Mouse (Mus musculus) spleen, adult 12 weeks (tissue): ENCODE measurements around the gene Rpn2.

Source experiments
- DNase-seq: peaks from one replicate; pipeline ENCODE4 v3.0.0; 2022; ENCODE audit warnings: low spot score

The Rpn2 gene

DNA sequence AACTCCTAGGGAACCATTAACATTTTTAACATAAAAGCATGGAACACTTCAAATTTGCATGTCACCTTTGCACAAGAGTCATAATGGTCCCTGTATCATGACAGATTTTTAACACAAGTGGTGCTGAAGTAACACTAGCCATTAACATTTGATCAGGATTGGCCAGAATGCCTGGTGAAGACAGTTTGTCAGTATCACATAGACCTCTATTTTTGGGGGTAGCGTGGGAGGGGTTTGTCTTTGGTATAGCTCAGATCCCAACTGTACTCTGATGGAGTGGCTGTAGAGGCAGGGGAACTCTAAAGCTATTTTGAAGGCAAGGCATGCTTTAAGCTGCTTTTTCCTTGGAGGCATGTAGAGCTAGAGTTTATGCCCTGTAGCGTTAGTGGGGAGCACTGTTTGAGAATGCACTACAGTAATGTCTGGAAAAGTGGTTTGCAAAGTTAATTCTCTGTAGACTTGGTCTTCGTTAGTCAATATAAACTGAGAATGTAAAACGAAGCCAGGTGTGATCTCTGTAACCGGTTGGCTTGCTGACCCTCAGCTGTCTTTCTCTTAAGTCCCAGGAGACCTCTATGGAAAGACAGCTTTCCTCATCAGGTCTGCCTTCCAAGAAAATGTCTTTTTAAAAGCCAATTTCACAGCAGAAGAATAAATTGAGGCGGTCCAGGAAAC lies 32.3 kb downstream of the Rpn2 start:
- no peak for DNase-seq

DNA sequence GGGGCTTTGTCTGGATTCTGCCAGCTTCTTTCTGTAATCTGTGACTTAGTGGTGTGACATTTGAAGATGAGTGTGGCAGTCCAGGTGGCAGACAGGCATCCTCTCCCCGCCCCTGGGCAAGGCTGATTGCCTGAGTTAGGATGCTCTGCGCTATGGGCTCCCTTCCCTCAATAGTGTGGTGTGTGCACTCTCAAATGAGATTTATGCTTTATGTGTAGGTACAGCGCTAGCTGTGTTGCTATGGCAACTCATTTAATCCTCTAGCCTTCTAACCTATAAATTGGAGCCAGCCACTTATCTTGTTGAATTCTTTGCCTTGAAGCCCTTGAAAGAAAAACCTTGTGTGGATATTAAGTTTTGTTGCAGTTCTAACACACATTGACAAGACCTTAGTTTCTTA lies 34.9 kb downstream of the Rpn2 start:
- DNase-seq = no peak

DNA sequence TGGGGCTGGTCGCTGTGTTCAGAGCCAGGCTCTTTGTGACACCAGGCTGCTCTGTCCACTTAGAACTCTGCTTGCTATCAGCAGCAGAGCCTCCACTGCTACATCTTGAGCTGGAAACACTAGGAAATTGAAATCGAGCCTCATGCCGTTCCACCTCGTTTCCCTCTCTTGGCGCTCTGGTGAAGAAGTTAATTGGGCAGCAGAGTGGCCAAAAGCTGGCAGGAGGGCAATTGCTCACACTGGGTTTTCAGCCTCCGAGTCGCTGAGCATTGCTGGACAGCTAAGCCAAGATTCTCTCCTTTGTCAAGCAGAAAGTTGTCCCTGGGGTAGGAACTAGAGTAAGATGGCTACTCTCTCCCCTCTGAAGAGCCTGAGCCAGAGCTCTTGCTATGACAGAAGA lies 35.5 kb downstream of the Rpn2 start:
- no peak for DNase-seq

DNA sequence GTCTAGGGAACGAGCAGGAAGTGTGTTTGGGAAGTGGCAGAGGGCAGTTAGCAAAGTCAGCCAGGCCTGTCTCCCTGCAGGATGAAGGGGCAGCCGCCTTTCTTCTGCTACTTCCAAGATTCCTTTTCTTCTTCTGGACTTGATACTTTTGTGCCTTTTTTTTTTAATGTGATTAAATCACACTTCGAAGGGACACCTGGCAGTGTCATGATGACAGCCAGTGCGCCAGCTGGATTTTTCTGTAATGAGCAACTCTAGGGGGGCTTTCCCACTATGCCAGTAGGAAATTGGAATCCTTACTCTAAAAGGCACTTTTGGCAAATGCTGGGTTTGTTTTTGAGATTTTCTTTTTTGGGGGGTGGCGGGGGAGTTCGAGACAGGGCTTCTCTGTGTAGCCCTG lies 36.7 kb downstream of the Rpn2 start:
- DNase-seq = no peak

DNA sequence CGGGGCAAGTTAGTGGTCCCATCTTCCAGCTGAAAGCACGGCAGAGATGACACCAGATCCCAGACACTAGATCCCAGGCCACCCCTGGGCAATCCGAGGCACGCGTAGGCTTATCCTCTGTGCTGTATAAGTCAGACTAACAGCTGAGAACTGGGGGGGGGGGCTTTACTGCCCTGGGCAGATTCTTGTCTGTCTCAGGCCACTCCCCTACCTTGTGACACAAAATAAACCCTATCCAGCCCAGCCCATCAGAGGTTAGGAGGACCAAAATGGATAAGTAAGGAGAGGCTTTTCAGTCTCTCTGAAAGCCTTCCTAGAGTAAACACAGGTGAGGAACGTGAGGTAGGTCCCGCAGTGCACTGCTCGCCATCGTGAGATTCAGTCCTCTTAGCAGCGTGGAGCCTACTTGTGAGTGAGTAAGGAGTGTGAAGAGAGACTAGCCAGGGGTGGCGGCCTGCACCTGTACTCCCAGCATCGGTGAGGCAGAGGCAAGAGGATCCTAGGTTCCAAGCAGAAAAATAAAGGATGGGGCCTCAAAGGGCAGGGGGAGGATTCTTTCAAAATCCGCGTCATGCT lies 37.6 kb downstream of the Rpn2 start:
- DNase-seq = no peak

DNA sequence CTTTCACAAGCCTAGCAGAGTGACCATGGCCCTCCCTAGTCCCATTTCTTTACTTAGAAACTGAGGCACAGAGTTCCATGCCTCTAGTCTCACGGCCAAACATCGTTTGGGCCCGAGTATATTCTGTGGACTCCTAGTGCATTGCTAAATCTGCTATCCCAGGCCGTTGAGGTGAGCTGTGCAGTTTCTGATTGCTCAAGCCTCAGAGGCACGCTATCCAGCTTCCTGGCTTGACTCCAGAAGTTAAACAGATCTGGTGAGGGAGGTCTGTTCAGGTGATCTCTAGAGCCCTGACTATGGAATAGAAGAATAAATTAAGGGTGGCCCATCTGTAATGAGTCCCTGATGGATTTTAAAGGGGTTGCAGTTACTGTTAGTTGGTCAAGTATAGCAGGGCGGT lies 38.4 kb downstream of the Rpn2 start:
- no peak for DNase-seq

DNA sequence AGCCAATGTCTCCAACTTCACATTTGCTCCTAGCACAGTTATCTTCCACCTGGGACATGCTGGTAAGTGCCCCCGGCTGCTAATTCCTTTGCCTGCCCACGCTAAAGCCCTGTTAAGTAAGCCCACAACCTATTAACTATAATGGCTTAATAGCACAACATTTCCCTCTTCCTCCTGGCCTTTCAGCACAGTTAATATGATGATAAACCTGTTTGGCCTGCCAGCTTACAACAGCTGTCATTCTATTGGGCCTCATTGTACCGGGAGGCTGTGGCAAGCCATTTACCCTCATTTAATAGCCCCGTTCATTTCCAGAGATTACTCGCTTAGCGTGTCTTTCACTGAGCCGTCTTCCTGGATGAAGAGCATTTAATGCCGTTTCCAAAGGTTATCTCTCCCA lies 41.3 kb downstream of the Rpn2 start:
- no peak for DNase-seq

DNA sequence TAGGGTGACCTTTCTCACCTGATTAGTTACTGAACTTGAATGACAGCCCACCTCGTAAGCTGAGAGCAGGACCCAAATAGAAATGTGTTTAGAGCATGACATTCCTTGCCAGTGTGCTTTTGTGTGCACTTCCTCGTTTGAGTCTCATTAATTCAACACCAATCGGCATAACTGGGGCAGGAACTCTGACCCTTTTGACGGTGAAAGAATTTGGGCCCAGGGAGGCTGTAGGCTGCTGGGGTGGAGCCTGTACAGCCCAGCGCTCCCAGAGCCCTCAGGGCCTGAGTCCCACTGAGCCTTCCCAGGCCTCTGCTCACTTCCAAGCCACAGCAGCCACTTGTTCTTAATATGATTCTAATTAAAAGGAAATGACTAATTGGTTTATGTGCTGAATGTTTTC lies 42.1 kb downstream of the Rpn2 start:
- no peak for DNase-seq

DNA sequence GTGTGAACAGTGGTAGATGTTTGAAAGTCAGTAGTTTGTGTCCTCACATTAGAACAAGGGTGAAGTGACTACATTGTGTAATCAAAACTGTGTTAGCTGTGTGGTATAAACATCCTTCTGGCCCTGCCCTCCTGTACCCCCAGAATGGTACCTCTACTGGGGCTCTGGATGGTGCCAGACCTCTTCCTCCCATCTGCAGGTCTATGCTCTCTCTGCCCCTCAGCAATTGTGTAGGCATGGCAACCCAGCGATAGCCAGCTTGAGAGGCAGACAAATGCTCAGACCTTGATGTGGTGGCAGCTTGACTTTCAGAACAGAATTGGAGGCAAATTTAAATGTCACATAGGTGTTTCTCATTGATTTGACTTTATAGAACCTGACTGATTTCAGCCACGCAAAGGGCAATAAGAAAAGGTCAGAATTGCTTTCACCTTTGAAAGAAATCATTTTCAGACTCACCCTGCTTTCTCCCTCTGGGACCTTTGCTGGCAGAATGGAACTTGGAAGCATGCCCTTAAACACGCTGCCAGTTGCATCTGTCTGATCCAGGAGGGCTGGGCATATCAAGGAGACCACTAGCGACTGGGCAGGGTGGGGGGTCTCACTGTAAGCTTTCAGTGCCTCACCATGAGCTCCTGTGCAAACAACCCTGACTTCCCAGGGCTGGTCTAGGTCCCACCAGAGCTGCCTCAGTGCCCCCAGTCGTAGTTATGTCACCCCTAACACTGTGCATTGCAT lies 43.4 kb downstream of the Rpn2 start:
- DNase-seq = no peak

DNA sequence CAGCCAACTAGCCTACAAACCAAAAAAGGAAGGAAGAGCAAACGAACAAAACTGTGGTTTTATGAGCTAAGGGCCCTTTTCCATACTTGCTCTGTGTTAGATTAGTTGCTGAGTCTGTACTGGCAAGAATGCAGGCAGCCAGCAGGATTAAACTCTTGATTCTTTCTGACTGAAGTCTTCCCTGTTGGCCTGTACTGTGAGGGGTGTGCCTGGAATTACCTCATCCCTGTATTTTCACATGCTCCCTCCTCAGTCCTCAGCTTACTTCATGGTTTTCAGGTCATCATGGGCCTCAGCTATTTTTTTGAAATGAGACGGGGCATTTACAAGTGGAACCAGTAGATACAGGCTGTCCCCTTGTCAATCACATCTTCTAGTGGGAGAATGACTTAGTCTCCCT lies 46.4 kb downstream of the Rpn2 start:
- no peak for DNase-seq

DNA sequence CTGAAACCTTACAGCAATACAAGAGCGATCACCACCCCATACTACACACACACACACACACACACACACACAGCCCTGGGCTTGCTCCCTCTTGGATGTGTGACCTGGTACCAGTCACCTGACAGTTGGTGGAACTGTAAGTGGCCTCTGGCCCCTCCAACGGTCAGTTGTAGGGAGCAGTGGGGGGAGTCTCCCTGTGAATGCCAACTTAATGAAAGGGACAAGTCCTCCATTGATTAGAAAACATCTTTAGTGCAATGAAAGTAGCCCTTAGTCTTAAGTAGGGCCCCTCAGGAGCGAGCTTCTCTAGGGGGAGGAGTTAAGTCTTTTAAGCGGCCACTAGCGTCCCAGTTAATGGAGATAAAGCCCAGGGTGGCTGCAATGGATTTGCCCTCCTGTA lies 49.3 kb downstream of the Rpn2 start:
- DNase-seq = no peak

DNA sequence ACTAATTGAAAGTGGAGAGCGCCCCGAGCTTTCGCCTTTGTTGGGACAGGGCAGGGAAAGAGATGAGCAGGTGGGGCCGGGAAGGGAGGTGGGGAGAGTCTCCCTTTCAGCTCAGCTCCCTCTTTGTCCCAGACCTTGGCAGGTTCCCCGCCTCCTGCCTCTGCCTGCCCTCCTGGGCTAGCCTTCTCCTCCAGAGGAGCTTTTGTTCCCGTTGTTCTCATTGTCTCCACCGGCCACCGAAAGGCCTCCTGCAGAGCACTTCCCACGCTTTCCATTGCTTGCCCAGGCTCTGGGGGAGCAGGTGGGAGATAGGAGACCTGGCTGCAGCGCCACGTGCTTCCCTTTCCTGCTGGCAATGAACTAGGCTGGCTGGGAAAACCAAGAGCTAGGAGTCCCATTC lies 49.8 kb downstream of the Rpn2 start:
- DNase-seq = no peak

DNA sequence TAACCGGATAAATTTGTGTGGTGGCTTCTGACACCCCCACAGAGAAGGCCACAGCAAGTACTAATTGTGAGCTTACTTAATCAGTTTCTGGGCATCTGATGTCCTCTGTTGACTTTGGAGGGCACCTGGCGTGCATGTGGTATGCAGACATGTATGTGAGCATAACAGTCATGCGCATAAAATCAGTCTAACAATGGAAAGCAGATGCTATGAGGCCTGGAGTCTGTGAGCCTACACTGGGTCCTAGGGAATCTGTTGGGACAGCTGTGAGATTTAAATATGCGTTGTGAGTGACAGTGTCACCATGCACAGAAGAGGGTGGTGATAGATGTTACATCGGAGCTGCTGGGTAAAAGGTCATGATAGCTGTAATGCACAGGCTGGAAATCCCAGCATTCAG lies 53.2 kb downstream of the Rpn2 start:
- no peak for DNase-seq

DNA sequence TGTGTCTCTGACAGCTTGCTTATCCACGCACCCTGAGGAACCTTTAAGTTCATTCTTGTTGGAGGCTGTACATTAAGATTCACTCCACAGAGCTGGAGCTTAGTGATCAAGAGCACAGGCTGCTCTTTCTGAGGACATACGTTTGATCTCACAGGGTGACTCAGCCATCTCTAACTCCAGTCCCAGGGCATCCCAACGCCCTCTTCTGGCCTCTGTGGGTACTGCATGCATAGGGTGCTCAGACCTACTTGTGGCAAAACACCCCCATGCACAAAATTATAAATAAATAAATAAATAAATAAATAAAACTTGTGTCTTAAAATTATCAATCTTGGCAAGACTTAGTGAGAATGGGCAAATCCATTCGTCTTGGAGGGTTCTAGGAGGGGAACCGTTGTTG lies 59.8 kb downstream of the Rpn2 start:
- peak; percentile 44 for DNase-seq

DNA sequence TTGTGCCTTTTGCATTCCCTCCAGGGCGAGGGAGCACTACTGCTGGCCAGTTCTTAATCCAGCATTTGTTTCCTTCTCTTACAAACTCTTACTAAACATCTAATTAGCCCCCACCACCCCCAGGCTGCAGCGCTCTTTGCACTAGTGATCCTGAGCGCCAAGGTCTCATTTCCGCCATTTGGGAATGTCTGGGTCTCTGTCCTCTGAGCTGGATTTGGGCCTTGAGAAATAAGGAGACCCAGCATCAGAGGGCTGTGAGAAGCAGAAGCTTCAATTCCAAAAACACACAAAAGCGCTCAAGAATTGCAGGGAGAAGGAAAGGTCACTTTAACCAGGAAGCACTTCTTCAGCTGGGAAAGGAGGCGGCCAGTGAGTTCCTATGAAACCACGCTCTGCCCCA lies 60.7 kb downstream of the Rpn2 start:
- DNase-seq = no peak

DNA sequence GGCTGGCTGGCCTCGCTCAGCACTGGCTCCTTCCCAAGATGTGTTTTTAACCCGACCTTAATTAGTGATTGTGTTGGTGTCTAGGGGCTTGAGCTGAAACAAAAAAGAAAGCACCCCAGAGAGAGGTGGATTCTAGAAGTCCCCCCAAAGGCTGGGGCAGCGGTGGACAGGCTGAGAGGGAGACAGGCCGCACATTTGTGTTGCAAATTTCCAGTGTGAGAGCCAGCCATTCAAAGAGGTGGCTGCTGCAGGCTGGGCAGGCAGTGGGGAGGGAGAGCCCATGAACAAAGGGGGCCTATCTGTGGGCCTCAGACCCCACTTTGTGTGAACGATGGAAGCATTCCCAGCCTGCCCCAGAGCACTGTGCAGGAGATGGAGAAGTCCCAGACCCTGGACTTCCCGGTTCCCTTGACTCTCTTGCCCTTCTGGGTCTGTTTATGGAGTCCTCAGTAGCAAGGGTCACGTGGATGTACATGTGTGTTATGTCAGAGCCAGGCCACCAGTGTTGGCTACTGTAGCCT lies 61.5 kb downstream of the Rpn2 start:
- no peak for DNase-seq

DNA sequence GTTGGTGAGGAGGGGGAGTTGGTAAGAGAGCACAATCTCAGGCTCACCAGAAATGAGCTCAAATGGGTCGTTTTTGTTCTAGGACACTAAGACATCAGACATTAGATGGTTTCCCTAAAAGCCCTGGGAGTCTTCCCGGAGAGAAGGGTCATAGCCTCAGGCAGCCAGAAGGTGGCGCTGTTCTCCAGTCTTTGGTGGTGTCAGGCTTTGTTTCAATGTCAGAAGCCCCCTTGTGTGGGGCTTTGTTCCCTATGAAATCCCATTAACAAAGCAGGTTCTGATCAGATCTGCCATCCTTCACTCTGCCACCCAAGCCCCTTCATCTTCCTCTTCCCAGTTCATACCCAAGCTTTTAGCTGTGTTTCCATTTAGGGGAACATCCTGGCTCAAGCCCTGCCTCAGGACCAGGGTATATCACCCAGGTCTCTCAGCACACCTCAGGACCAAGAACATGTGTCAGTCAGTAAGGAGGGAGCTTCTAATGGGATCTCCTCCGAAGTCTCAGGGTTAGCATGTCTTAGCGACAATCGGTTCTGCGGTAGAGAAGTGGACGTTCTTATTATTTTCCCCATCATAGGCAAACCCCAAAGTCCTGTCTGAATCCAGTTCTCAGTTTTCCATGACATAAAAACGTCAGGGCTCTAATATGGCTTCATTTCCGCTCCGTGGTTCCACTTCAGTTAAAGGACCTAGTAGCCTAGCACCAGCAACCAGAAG lies 62.9 kb downstream of the Rpn2 start:
- DNase-seq = no peak

DNA sequence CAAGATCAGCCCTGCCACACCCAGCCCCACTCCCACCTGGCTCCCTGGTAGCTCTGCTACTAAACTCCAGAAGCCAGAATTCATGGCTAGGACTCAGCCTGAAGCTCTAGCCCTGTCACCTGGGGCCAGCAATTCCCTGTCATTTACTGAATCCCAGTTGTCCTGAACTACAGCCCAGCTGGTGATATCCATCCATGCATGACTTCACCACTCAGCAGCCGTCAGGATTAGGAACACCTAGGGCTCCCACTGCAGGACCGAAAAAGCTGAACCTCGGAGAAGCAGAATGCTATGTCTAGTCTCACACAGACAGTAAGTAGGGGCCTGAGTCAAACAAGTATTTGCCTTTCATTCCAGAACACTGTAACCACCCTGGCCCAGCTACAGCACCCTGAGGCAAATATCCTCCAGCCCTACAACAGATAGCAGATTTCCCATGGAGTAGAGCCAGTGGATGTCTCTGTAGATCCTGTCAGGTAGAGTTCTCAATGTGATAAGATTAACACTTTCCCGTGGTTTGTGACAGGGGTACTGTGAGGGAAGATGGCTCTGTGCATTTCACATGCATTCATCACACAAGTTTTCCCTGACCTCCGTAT lies 63.6 kb downstream of the Rpn2 start:
- no peak for DNase-seq

DNA sequence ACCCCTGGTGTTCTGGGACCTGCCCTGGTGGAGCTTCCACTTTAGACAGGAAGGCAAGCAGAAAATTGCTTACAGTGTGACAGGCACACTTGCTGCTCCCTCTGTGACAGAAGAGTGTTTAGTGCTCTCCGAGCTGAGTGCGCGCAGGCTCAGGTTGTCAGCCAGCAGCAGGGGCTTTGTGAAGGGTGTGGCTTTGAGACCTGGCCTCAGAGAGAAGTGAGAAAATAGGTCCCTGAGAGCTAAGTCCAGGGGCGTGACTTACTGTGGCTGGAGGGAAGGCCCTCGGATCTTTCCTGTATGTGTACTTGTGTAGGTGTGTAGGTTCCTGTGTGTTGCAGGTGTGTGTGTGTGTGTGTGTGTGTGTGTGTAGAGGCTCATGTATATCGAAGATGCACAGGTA lies 64.5 kb downstream of the Rpn2 start:
- no peak for DNase-seq

DNA sequence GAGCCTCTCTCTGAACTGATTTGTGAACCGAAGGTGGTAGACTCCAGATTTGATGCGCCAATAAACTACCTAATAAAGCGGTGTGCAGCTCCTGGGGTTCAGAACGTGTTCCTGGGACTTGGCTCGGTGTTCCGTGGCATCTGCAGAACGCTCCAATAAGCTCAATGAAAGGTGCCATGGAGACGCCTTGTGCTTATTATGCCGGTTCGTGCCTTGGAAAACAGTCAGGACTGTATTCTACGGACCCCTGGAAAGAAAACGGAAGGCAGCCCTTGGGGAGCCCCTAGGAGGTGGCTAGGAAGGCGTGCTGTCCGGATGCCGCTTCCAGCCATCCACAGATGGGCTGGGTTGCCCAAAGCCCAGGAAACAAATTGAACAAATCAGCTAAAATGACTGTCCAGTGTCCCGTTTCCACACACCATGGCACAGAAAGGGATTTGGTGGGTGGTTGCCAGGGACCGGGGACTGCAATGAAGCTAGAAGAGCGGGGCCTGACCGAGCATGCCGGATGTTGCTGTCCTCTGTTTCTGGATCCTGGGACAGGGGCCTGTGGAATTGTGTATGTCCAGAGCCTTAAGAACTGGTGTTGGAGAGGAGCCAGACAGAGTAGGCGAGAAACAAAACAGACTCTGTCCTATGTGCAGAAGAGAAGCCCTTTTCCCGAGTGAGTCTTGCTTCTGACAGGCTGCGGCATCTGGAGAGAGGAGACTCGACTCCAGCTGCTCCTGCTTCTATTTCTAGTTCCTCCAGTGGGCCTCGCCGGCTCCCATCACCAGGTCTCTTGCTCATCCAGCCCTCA lies 68.7 kb downstream of the Rpn2 start, which contains the start of gene Ghrh:
Gene Ghrh (minus strand): TSS at position 146 of the 799 bp plus-strand sequence.
- DNase-seq = no peak

DNA sequence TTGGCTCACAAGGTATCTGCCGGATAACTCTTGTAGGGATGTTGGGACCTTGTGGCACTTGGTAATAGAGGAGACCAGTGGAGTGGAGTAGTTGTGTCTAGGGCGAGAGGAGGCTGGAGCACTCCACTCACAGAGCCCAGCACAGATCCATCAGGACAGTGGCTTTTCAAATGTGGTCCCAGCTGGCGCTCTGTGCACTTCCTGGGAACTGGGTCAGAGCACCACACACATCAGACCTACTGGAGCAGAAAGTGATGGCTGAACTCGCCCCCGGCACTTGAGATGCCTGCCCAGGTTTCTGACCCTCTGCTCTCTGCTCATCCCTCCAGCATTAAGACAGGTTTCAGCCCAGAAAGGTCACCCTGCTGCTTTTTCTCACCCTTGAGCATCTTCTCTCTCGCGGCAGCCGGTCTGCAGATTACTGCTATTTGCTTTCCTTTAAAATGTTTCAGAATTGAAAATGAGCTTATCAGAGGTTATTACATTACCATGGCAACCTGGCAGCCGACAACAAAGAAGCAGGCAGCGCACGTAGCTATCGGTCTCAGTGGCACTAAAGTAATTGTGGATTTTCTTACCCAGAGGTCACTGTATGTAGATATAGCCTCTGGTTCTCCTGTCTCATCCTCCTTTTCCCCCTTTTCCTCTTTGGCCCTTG lies 70.4 kb downstream of the Rpn2 start:
- DNase-seq = no peak
